Mouse (Mus musculus) T-cell, adult 2 months (primary cell): Measurements from ENCODE around the gene Ung.

Experiments
- DNase-seq: peaks from one replicate; pipeline ENCODE4 v3.0.0; 2022; ENCODE audit warnings: low spot score

Gene Ung

GRCm38 (mm10) chr5:114130698-114131520 lies 723 bp downstream of the Ung start:
- DNase-seq, result peak; percentile 92

GRCm38 (mm10) chr5:114131521-114131840 lies 1.3 kb downstream of the Ung start:
- peak; percentile 84 for DNase-seq

GRCm38 (mm10) chr5:114132841-114133240 lies 2.7 kb downstream of the Ung start:
- DNase-seq, result no peak

- DNase-seq, result no peak
Measured at GRCm38 (mm10) chr5:114134091-114134534, 3.9 kb downstream of the Ung start.

GRCm38 (mm10) chr5:114135516-114135915 lies 5.3 kb downstream of the Ung start:
- peak; percentile 33 for DNase-seq

- DNase-seq, result no peak
Measured at GRCm38 (mm10) chr5:114137481-114138276, 7.5 kb downstream of the Ung start.

- no peak for DNase-seq
Measured at GRCm38 (mm10) chr5:114138277-114139164, 8.3 kb downstream of the Ung start.

- DNase-seq, result no peak
Measured at GRCm38 (mm10) chr5:114139175-114139574, 9.0 kb downstream of the Ung start.

GRCm38 (mm10) chr5:114146028-114146888 lies 16.1 kb downstream of the Ung start, which contains the start of gene Acacb:
TSS of gene Acacb (plus strand) at chr5:114146535.
- DNase-seq, result no peak

GRCm38 (mm10) chr5:114147043-114147972 lies 17.1 kb downstream of the Ung start:
- no peak for DNase-seq

- no peak for DNase-seq
Measured at GRCm38 (mm10) chr5:114152359-114153092, 22.3 kb downstream of the Ung start.

GRCm38 (mm10) chr5:114153490-114153889 lies 23.3 kb downstream of the Ung start:
- DNase-seq, result no peak

- no peak for DNase-seq
Measured at GRCm38 (mm10) chr5:114154765-114155164, 24.6 kb downstream of the Ung start.

- DNase-seq, result no peak
Measured at GRCm38 (mm10) chr5:114155168-114155933, 25.2 kb downstream of the Ung start.

- no peak for DNase-seq
Measured at GRCm38 (mm10) chr5:114157236-114157635, 27.1 kb downstream of the Ung start.

GRCm38 (mm10) chr5:114161424-114161823 lies 31.2 kb downstream of the Ung start:
- DNase-seq, result no peak

- no peak for DNase-seq
Measured at GRCm38 (mm10) chr5:114162106-114162815, 32.1 kb downstream of the Ung start.
